Mouse (Mus musculus) large intestine, adult 2 months (tissue): Measurements from ENCODE around the gene Nr0b1. TPM values are rescaled to one million over a fixed set of nuclear protein-coding genes. Genes with fewer than 3 reads are reported as not detected.

ENCODE experiments used
- DNase-seq: peaks from one replicate; pipeline ENCODE4 v3.0.0-alpha.2; 2012; ENCODE audit warnings: low read depth, low spot score
- WGBS: fragments of 180-500 bp; shearing (Covaris S2); methylation state at CpG from one replicate; pipeline ENCODE4 v1.1.7; 2018; 5-methylcytosine and 5-hydroxymethylcytosine counted together
- polyA plus RNA-seq: library from polyadenylated mRNA; depleted of rRNA; stranded (reverse); fragments of >200 nt; gene quantifications from 2 replicates; pipeline ENCODE4 v1.2.3, GENCODE M21; 2012; rRNA removed

Gene Nr0b1
- polyA plus RNA-seq: not detected in 2 replicates

DNA sequence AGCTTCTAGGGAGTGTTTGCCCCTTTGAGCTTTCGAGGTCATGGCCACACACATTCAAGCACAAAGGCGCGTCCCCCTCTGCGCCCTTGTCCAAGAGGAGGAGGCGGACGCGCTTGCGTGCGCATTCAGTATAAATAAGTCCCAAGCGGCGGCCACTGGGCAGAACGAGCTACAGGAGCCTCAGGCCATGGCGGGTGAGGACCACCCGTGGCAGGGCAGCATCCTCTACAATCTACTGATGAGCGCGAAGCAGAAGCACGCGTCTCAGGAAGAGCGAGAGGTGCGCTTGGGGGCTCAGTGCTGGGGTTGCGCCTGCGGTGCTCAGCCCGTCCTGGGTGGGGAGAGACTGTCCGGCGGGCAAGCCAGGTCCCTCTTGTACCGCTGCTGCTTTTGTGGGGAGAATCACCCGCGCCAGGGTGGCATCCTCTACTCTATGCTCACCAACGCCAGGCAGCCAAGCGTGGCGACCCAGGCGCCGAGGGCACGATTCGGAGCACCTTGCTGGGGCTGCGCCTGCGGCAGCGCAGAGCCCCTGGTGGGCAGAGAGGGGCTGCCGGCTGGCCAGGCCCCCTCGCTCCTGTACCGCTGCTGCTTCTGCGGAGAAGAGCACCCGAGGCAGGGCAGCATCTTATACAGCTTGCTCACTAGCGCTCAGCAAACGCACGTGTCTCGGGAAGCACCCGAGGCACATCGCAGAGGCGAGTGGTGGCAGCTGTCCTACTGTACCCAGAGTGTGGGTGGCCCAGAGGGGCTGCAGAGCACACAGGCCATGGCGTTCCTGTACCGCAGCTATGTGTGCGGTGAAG lies at the start of gene Nr0b1:
Nr0b1 (plus strand) TSS at position 151 of the 806 bp plus-strand sequence.
- 22% methylated on average over 53 of the region's 53 CpGs for WGBS
- DNase-seq: no peak

DNA sequence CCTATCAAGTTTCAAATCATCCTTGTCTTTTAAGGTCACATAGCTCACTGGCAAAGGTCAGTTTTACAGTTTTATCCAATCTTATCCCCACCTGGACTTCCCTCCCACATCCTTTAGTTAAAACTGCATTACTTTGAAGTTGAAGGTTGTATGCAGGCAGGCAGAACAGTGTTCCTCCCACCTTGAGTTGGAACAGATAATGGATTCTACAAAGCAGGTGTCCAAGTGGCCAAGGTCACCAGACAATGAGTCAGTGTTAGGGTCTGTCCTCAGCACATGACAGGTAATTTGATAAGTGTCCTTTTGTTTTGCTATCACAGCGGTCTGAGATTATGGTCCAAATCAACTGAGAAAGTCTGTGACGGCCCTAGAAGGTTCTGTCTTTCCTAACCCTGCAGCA lies 4.3 kb upstream of the Nr0b1 start:
- no peak for DNase-seq
- WGBS: 71% methylated on average over 2 of the region's 2 CpGs

DNA sequence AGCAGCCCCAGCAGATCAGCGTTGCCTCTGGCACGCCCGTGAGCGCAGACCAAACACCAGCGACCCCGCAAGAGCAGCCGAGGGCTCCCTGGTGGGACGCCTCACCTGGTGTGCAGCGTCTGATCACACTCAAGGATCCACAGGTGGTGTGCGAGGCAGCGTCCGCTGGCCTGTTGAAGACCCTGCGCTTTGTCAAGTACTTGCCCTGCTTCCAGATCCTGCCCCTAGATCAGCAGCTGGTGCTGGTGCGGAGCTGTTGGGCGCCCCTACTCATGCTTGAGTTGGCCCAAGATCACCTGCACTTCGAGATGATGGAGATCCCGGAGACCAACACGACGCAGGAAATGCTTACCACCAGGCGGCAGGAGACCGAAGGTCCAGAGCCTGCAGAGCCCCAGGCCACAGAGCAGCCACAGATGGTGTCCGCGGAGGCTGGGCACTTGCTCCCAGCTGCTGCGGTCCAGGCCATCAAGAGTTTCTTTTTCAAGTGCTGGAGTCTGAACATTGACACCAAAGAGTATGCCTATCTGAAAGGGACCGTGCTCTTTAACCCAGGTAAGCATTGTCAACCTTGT lies 943 bp downstream of the Nr0b1 start:
- WGBS: 16% methylated on average over 25 of the region's 25 CpGs
- no peak for DNase-seq

DNA sequence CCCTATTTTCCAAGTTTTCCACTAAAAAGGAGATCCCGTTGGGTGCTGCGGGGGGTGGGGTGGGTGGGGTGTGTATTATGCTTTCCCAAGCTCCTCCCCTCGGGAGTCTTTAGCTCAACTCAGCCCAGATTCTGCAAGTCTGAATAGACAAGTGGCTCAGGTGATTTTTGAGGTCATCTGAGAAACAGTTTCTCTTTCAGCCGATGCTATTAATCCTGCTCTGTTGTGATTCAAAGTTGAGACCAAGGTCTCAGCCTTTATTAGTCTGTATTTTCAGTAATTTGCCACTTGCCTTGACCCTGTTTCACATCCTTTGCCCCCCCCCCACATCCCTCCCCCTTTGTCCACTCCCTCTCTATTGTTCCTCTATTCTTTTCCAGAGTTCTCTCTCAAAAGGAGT lies 1.8 kb downstream of the Nr0b1 start:
- no peak for DNase-seq
- WGBS: 37% methylated on average over 4 of the region's 4 CpGs

GRCm38 (mm10) chrX:86237246-86237645 lies 45.7 kb downstream of the Nr0b1 start:
- 60% methylated on average over 1 of the region's 1 CpGs for WGBS

More at GRCm38 (mm10) chrX:86237246-86237645, 45.7 kb downstream of the Nr0b1 start:
- no peak for DNase-seq

Other genes starting within 250 kb of the Nr0b1 start
- not detected in 2 replicates for gene Samt3, start 147.6 kb upstream of the Nr0b1 start, polyA plus RNA-seq
- gene Mageb4, start 113.3 kb downstream of the Nr0b1 start, polyA plus RNA-seq: not detected in 2 replicates